ENCODE assay signal across 17 mouse cellular contexts in genomic region chr19:6478566-6478965, GRCm38 (mm10).
"Had no signal": no experiment of that assay in that cellular context is flagged by ENCODE, and none has a peak within 500 bp of the region (broad histone marks: within the 10 kb centered on the region; RNA-seq: fewer than 3 reads in every experiment).

No protein-coding gene starts in this region.

- H3K4me3 ChIP-seq: liver, embryonic 12.5 days; megakaryocyte, embryonic 14.5 days; midbrain, embryonic 13.5 days; midbrain, embryonic 15.5 days; neural tube, embryonic 12.5 days; stomach, embryonic 15.5 days had no signal

- H3K27me3 ChIP-seq: liver, embryonic 12.5 days; midbrain, embryonic 13.5 days; midbrain, embryonic 15.5 days; neural tube, embryonic 12.5 days; stomach, embryonic 15.5 days had no signal

- H3K4me1 ChIP-seq: midbrain, embryonic 15.5 days; stomach, embryonic 15.5 days had no signal

- H3K9me3 ChIP-seq: liver, embryonic 12.5 days; megakaryocyte, embryonic 14.5 days; midbrain, embryonic 13.5 days; midbrain, embryonic 15.5 days; neural tube, embryonic 12.5 days; stomach, embryonic 15.5 days had no signal

- H3K36me3 ChIP-seq: liver, embryonic 12.5 days; stomach, embryonic 15.5 days had no signal

- H3K9ac ChIP-seq: liver, embryonic 12.5 days; liver, embryonic 14.5 days; lung, embryonic 14.5 days; midbrain, embryonic 13.5 days; midbrain, embryonic 15.5 days; neural tube, embryonic 12.5 days; stomach, embryonic 15.5 days had no signal

- ATAC-seq: liver, embryonic 12.5 days; midbrain, embryonic 13.5 days; midbrain, embryonic 15.5 days had no signal

- H3K27ac ChIP-seq: liver, embryonic 12.5 days; liver, embryonic 14.5 days; macrophage; midbrain, embryonic 13.5 days; midbrain, embryonic 15.5 days; neural tube, embryonic 12.5 days; stomach, embryonic 15.5 days had no signal

- H3K4me2 ChIP-seq: liver, embryonic 12.5 days; lung, embryonic 14.5 days; midbrain, embryonic 11.5 days; midbrain, embryonic 13.5 days; midbrain, embryonic 15.5 days; neural tube, embryonic 12.5 days; stomach, embryonic 15.5 days had no signal

- DNase-seq: lung, adult 18-20 months; lung, embryonic 14.5 days; lung, postnatal 10 days; lung, postnatal 36 days; right cerebral cortex, postnatal 25 days; thymus, adult 18-20 months; thymus, postnatal 14 days; thymus, postnatal 36 days had no signal
